Mouse (Mus musculus): ENCODE data around the gene Corin.

DNA sequence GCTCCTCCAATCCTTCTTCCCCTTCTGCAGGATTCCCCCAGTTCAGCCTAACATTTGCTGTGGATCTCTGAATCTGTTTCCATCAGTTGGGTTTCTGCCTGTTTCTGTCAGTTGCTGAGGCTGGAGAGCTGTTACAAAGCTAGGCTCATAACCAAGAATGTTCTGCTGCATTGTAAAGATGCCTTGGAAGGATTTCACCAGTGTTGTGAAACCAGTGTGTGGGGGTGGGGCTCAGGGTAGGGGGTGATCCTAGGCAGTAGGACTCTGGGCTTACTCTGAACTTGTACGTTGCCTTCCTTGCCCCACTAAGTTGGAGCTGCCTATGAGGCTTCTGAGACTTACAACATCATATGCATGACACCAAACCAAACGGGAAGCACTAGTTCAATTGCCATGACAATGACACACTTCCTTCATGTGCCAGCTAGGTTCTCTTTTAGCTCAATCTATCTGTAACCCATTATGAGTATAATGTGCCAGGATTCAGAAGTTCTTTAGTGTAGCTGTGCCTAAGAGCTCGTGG is 242.4 kb downstream of the Corin start:
- TF ChIP-seq TAL1 (conservative IDR thresholded peaks at IDR 0.05; ENCODE audit: low read depth, low read length): no peak
- no peak for TF ChIP-seq CTCF (IDR thresholded peaks at IDR 0.05; ENCODE audit: low read depth, low read length)
- TF ChIP-seq GATA1 (IDR thresholded peaks at IDR 0.05; ENCODE audit: borderline replicate concordance, low read length): no peak
- no peak for TF ChIP-seq POLR2AphosphoS5 (IDR thresholded peaks at IDR 0.05; ENCODE audit: insufficient replicate concordance, low read depth, low read length)
- no peak for TF ChIP-seq GATA2 (IDR thresholded peaks at IDR 0.05; ENCODE audit: borderline replicate concordance, low read depth, low read length)

Data from G1E (cell line).